Mouse (Mus musculus): ENCODE measurements around the gene Gm9732. TPM values are rescaled to one million over a fixed set of nuclear protein-coding genes. Genes with fewer than 3 reads are reported as not detected.
"Not testable (repeated sequence)": the region's sequence is repeated elsewhere in the genome, so short reads cannot be mapped to it uniquely, and the experiment has no call there.

Gene Gm9732
- total RNA-seq (2021) = not detected

- DNase-seq; intact Hi-C loops (cut with DNase I): not testable (repeated sequence)
Measured at GRCm38 (mm10) chr14:43274986-43275511, at the start of gene Gm9732. Gm9732 (plus strand) TSS chr14:43275036.

GRCm38 (mm10) chr14:43235204-43235603 is 39.6 kb upstream of the Gm9732 start, which contains the start of gene Gm8122:
Gm8122 (minus strand) TSS chr14:43235304.
- DNase-seq; intact Hi-C loops (cut with DNase I): not testable (repeated sequence)

- intact Hi-C loops (cut with DNase I) = not testable (repeated sequence)
Measured at GRCm38 (mm10) chr14:43237769-43238168, 37.1 kb upstream of the Gm9732 start.

GRCm38 (mm10) chr14:43249611-43250170 is 25.1 kb upstream of the Gm9732 start:
- DNase-seq; intact Hi-C loops (cut with DNase I): not testable (repeated sequence)

More at GRCm38 (mm10) chr14:43237769-43238168, 37.1 kb upstream of the Gm9732 start:
- DNase-seq = not testable (repeated sequence)

GRCm38 (mm10) chr14:43250549-43251253 is 24.1 kb upstream of the Gm9732 start:
- DNase-seq; intact Hi-C loops (cut with DNase I): not testable (repeated sequence)

GRCm38 (mm10) chr14:43256511-43256910 is 18.3 kb upstream of the Gm9732 start:
- intact Hi-C loops (cut with DNase I); DNase-seq: not testable (repeated sequence)

- DNase-seq; intact Hi-C loops (cut with DNase I): not testable (repeated sequence)
Measured at GRCm38 (mm10) chr14:43258349-43258748, 16.5 kb upstream of the Gm9732 start, which contains the start of gene Gm8126. Gm8126 (plus strand) TSS chr14:43258649.

GRCm38 (mm10) chr14:43263421-43263820 is 11.4 kb upstream of the Gm9732 start:
- intact Hi-C loops (cut with DNase I); DNase-seq: not testable (repeated sequence)

- DNase-seq; intact Hi-C loops (cut with DNase I): not testable (repeated sequence)
Measured at GRCm38 (mm10) chr14:43268521-43269084, 6.2 kb upstream of the Gm9732 start.

- intact Hi-C loops (cut with DNase I); DNase-seq: not testable (repeated sequence)
Measured at GRCm38 (mm10) chr14:43269211-43269610, 5.6 kb upstream of the Gm9732 start.

- intact Hi-C loops (cut with DNase I); DNase-seq: not testable (repeated sequence)
Measured at GRCm38 (mm10) chr14:43273161-43273560, 1.7 kb upstream of the Gm9732 start.

GRCm38 (mm10) chr14:43275752-43276151 is 916 bp downstream of the Gm9732 start:
- DNase-seq; intact Hi-C loops (cut with DNase I): not testable (repeated sequence)

- intact Hi-C loops (cut with DNase I); DNase-seq: not testable (repeated sequence)
Measured at GRCm38 (mm10) chr14:43277468-43277867, 2.6 kb downstream of the Gm9732 start.

GRCm38 (mm10) chr14:43278146-43278545 is 3.3 kb downstream of the Gm9732 start:
- intact Hi-C loops (cut with DNase I); DNase-seq: not testable (repeated sequence)

GRCm38 (mm10) chr14:43278681-43279080 is 3.8 kb downstream of the Gm9732 start:
- DNase-seq; intact Hi-C loops (cut with DNase I): not testable (repeated sequence)

- DNase-seq; intact Hi-C loops (cut with DNase I): not testable (repeated sequence)
Measured at GRCm38 (mm10) chr14:43293503-43293902, 18.7 kb downstream of the Gm9732 start, which contains the start of gene Gm8127. Gm8127 (minus strand) TSS chr14:43293832.

GRCm38 (mm10) chr14:43319516-43319915 is 44.7 kb downstream of the Gm9732 start:
- DNase-seq; intact Hi-C loops (cut with DNase I): not testable (repeated sequence)

GRCm38 (mm10) chr14:43328603-43329002 is 53.8 kb downstream of the Gm9732 start:
- DNase-seq; intact Hi-C loops (cut with DNase I): not testable (repeated sequence)

- DNase-seq; intact Hi-C loops (cut with DNase I): not testable (repeated sequence)
Measured at GRCm38 (mm10) chr14:43331362-43331880, 56.6 kb downstream of the Gm9732 start.

GRCm38 (mm10) chr14:43337646-43338045 is 62.8 kb downstream of the Gm9732 start:
- intact Hi-C loops (cut with DNase I); DNase-seq: not testable (repeated sequence)

- DNase-seq; intact Hi-C loops (cut with DNase I): not testable (repeated sequence)
Measured at GRCm38 (mm10) chr14:43347711-43348110, 72.9 kb downstream of the Gm9732 start, which contains the start of gene 1700001F09Rik. 1700001F09Rik (minus strand) TSS chr14:43347811.

All from heart, postnatal 10 days (tissue).